Mouse (Mus musculus): ENCODE measurements around the gene Svbp. TPM values are rescaled to one million over a fixed set of nuclear protein-coding genes. Genes with fewer than 3 reads are reported as not detected.

The Svbp gene
- total and polyA plus RNA-seq, 3 experiments = 15.7 to 23.5 (median 15.8) TPM

DNA sequence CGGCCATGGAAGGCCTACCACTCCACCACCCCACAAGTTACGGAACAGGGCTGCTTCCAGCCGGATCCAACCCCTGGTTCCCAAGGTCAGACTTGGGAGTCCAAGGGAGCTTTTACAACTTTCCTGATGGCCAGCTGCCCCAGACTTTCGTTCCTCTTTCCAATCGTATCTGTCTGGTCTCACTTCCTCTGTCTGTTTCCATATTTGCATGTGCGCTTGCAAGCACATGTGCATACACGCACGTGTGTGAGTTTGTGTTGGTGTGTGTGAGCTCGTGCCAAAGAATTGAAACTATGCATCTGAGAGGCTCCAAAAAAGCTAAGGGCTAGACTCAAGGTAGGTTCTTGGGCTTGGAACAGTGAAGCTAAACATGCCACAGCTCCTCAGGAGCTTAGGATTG lies 13.7 kb upstream of the Svbp start (continued):
- TF ChIP-seq MAFK (IDR thresholded peaks at IDR 0.05; ENCODE audit: insufficient replicate concordance, low read length) = no peak
- no peak for TF ChIP-seq NELFE (IDR thresholded peaks at IDR 0.05; ENCODE audit: low read depth, low read length)
- no peak for TF ChIP-seq ZMIZ1 (IDR thresholded peaks at IDR 0.05; ENCODE audit: low read depth, low read length)
- TF ChIP-seq ETS1 (conservative IDR thresholded peaks at IDR 0.05; ENCODE audit: low read depth, low read length) = peak; percentile 87
- no peak for TF ChIP-seq HCFC1 (IDR thresholded peaks at IDR 0.05; ENCODE audit: low read depth, low read length)
- peak; percentile 98 for TF ChIP-seq MYC (IDR thresholded peaks at IDR 0.05; ENCODE audit: low read depth, low read length)

DNA sequence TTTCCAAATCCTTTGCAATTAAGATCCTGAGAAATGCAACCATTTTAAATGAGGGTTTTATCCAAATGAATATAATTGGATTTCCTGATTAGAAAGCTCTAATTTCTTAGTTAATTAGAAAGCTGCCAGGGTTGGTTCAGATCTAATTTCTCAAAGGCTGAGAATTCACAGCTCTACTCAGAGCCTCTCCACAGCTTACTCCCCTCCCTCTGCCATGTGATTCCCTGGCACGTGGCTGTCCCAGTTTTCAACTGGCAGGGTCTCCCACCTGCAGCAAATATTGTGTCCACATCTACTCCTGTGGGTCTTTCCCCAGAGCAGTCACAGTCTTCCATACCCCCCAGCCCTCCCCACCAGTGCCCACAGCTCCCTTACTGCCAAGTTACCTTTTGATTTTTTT lies 11.6 kb upstream of the Svbp start:
- Histone ChIP-seq H3K4me2 (ENCODE audit: insufficient read depth, low read depth, poor library complexity, severe bottlenecking) (no peak overlapping the region), H3K27me3 (replicated peaks) (peaks cover 30% of the 10 kb centered on the region), H3K4me1 (ENCODE audit: control insufficient read depth in 1 of 2, insufficient read depth in 2 of 2) (peaks cover 7 to 18% of the 10 kb centered on the region in 2 experiments)

DNA sequence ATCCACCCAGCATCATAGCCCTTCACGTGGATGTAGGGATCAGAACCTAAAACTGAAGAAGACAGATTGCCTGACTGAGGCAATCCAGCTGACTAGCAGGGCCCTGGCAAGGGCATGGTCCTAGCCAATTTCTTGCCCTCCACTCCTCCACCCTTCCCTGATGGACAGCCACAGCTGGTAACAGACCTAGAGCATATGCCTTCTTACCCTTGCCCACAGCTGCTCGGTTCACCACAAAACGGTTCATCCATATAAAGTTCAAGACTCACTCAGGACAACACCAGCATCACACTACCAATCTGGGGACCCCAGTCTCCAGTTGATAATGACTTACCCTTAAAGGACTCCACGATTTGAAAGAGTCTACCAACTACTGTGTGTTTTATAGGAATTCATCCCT lies 9.3 kb upstream of the Svbp start:
- Histone ChIP-seq H3K4me1 (ENCODE audit: control insufficient read depth in 1 of 2, insufficient read depth in 2 of 2) (peaks cover 7 to 18% of the 10 kb centered on the region in 2 experiments), H3K79me2 (replicated peaks; ENCODE audit: control insufficient read depth, extremely low read depth, insufficient read depth, poor library complexity, severe bottlenecking) (no peaks in the 10 kb centered on the region), H3K9me3 (replicated peaks; ENCODE audit: low read length) (no peaks in the 10 kb centered on the region), H3K4me2 (ENCODE audit: insufficient read depth, low read depth, poor library complexity, severe bottlenecking) (no peak overlapping the region), H3K9ac (ENCODE audit: insufficient read depth, low read depth) (no peak overlapping the region), H3K4me3 (replicated peaks in 1 of 3; ENCODE audit: low read depth in 2 of 3, low read length in 2 of 3, poor library complexity in 1 of 3) (no peak overlapping the region), H3K27me3 (replicated peaks) (peaks cover 30% of the 10 kb centered on the region), H3K27ac (ENCODE audit: insufficient read depth, low read depth) (no peak overlapping the region), H3K36me3 (replicated peaks in 1 of 2; ENCODE audit: control insufficient read depth in 1 of 2, insufficient read depth in 1 of 2, low read length in 1 of 2) (no peaks in the 10 kb centered on the region)
- in situ Hi-C loops (cut with MboI; ENCODE audit: low pct_ligation_motif_present, low pct_unique_long_range_greater_than_20kb, low sequenced_read_pairs) = no loop called here
- DNase-seq (ENCODE audit: extremely low read depth) = no peak
- dilution Hi-C loops (cut with MboI; ENCODE audit: extremely low pct_ligation_motif_present, extremely low pct_unique_long_range_greater_than_20kb, low sequenced_read_pairs) = no loop called here
- TF ChIP-seq ZMIZ1 (IDR thresholded peaks at IDR 0.05; ENCODE audit: low read depth, low read length) (no peak), MXI1 (IDR thresholded peaks at IDR 0.05; ENCODE audit: low read depth, low read length) (no peak), RCOR1 (conservative IDR thresholded peaks at IDR 0.05; ENCODE audit: low read depth, low read length) (no peak), CHD2 (IDR thresholded peaks at IDR 0.05; ENCODE audit: low read length) (no peak)

More for the DNA sequence above, 11.6 kb upstream of the Svbp start:
- in situ Hi-C loops (cut with MboI; ENCODE audit: low pct_ligation_motif_present, low pct_unique_long_range_greater_than_20kb, low sequenced_read_pairs) = no loop called here
- no peak for DNase-seq (ENCODE audit: extremely low read depth)
- TF ChIP-seq ZC3H11A (IDR thresholded peaks at IDR 0.05; ENCODE audit: low read depth, low read length) (no peak), MYC (IDR thresholded peaks at IDR 0.05; ENCODE audit: low read depth, low read length) (no peak), RCOR1 (conservative IDR thresholded peaks at IDR 0.05; ENCODE audit: low read depth, low read length) (no peak), ZMIZ1 (IDR thresholded peaks at IDR 0.05; ENCODE audit: low read depth, low read length) (no peak), SIN3A (IDR thresholded peaks at IDR 0.05; ENCODE audit: low read length) (no peak), MAFK (IDR thresholded peaks at IDR 0.05; ENCODE audit: insufficient replicate concordance, low read length) (no peak), IRF4 (IDR thresholded peaks at IDR 0.05; ENCODE audit: low read depth, low read length) (no peak), NELFE (IDR thresholded peaks at IDR 0.05; ENCODE audit: low read depth, low read length) (no peak), SMC3 (IDR thresholded peaks at IDR 0.05; ENCODE audit: low read depth, low read length) (no peak), CHD1 (IDR thresholded peaks at IDR 0.05; ENCODE audit: low read depth, low read length) (no peak), KAT2A (IDR thresholded peaks at IDR 0.05; ENCODE audit: insufficient replicate concordance, low read length) (no peak), ZKSCAN1 (IDR thresholded peaks at IDR 0.05; ENCODE audit: borderline replicate concordance, low read depth, low read length) (no peak)
- H3K9ac ChIP-seq (ENCODE audit: insufficient read depth, low read depth) = no peak overlapping the region
- no peak overlapping the region for H3K27ac ChIP-seq (ENCODE audit: insufficient read depth, low read depth)
- H3K79me2 ChIP-seq (replicated peaks; ENCODE audit: control insufficient read depth, extremely low read depth, insufficient read depth, poor library complexity, severe bottlenecking) = no peaks in the 10 kb centered on the region
- H3K4me3 ChIP-seq (replicated peaks in 1 of 3; ENCODE audit: low read depth in 2 of 3, low read length in 2 of 3, poor library complexity in 1 of 3) = no peak overlapping the region
- dilution Hi-C loops (cut with MboI; ENCODE audit: extremely low pct_ligation_motif_present, extremely low pct_unique_long_range_greater_than_20kb, low sequenced_read_pairs) = no loop called here
- no peaks in the 10 kb centered on the region for H3K9me3 ChIP-seq (replicated peaks; ENCODE audit: low read length)
- H3K36me3 ChIP-seq (replicated peaks in 1 of 2; ENCODE audit: control insufficient read depth in 1 of 2, insufficient read depth in 1 of 2, low read length in 1 of 2) = no peaks in the 10 kb centered on the region

All from CH12.LX (cell line).